9 mouse cellular contexts compared by ENCODE assay signal in genomic region chr4:107435238-107435946, GRCm38 (mm10). TPM values are rescaled to one million over a fixed set of nuclear protein-coding genes. Genes with fewer than 3 reads are reported as not detected.
DNase-seq lines count a peak whose midpoint lies in the region; ATAC-seq and TF ChIP-seq lines count a peak whose summit lies in the region.
"Had no signal": no experiment of that assay in that cellular context is flagged by ENCODE, and none has a peak within 500 bp of the region (broad histone marks: within the 10 kb centered on the region; RNA-seq: fewer than 3 reads in every experiment).

No protein-coding gene starts in this region.

- peak overlapping the region; percentile 65 for H3K4me3 ChIP-seq in heart, embryonic 11.5 days (ENCODE audit: low read depth, low read length)
- H3K4me3 ChIP-seq in embryonic facial prominence, embryonic 10.5 days: peak overlapping the region; percentile 75
- no peak overlapping the region for H3K4me3 ChIP-seq in myocyte

- no peaks in the 10 kb centered on the region for H3K36me3 ChIP-seq in heart, embryonic 11.5 days (ENCODE audit: control insufficient read depth, insufficient read depth, low read length)
- no peaks in the 10 kb centered on the region for H3K36me3 ChIP-seq in embryonic facial prominence, embryonic 10.5 days (replicated peaks)
- H3K36me3 ChIP-seq in myocyte (ENCODE audit: control insufficient read depth, insufficient read depth): no peaks in the 10 kb centered on the region
- H3K36me3 ChIP-seq: G1E had no signal

- under 1% methylated on average over 47 of the region's 47 CpGs for WGBS in heart, embryonic 11.5 days (ENCODE audit: insufficient replicate concordance)
- 2% methylated on average over 47 of the region's 47 CpGs for WGBS in embryonic facial prominence, embryonic 10.5 days

- H3K9me3 ChIP-seq in heart, embryonic 11.5 days (replicated peaks; ENCODE audit: control insufficient read depth, low read length): no peaks in the 10 kb centered on the region
- H3K9me3 ChIP-seq in embryonic facial prominence, embryonic 10.5 days: no peaks in the 10 kb centered on the region

- no peak overlapping the region for H3K27ac ChIP-seq in heart, embryonic 11.5 days (ENCODE audit: low read depth, low read length)
- H3K27ac ChIP-seq in embryonic facial prominence, embryonic 10.5 days (replicated peaks): peak overlapping the region; percentile 75

- H3K79me2 ChIP-seq in myocyte (ENCODE audit: control insufficient read depth, insufficient read depth): no peaks in the 10 kb centered on the region

- H3K9ac ChIP-seq in heart, embryonic 11.5 days (ENCODE audit: low read depth, low read length): 0 out of 2 replicates have a peak overlapping the region, but pooled peaks have one; percentile 50

- peak overlapping the region; percentile 12 for H3ac ChIP-seq in myocyte (ENCODE audit: control insufficient read depth, insufficient read length)

- peaks cover 68% of the 10 kb centered on the region for H3K27me3 ChIP-seq in heart, embryonic 11.5 days (ENCODE audit: control insufficient read depth, insufficient read depth, low read length)
- H3K27me3 ChIP-seq in embryonic facial prominence, embryonic 10.5 days (replicated peaks; ENCODE audit: low read depth, poor library complexity, severe bottlenecking): peaks cover 85% of the 10 kb centered on the region
- peaks cover 31% of the 10 kb centered on the region for H3K27me3 ChIP-seq in myocyte (ENCODE audit: control insufficient read depth, insufficient read depth, insufficient read length)

- peaks cover 11% of the 10 kb centered on the region; the same call in 1 of the 2 replicates for H3K4me1 ChIP-seq in heart, embryonic 11.5 days (ENCODE audit: control insufficient read depth, insufficient read depth, low read length)
- H3K4me1 ChIP-seq in embryonic facial prominence, embryonic 10.5 days: peaks cover 41% of the 10 kb centered on the region

- DNase-seq in heart, postnatal 36 days: no peak
- peak; percentile 53 for DNase-seq in embryonic facial prominence, embryonic 10.5 days (ENCODE audit: low spot score)
- peak; percentile 31 for DNase-seq in kidney, adult 9 months
- no peak for DNase-seq in natural killer cell, adult 2 months (ENCODE audit: low spot score in 2 of 2)
- no peak for DNase-seq in layer of hippocampus, adult 11-12 months (ENCODE audit: low spot score)
- no peak for DNase-seq in cerebellum, adult 9-11 months

- peak overlapping the region; percentile 99 for H3K4me2 ChIP-seq in heart, embryonic 11.5 days
- peak overlapping the region; percentile 91 for H3K4me2 ChIP-seq in myocyte (ENCODE audit: low read depth)

- intact Hi-C loops in heart, postnatal 36 days (cut with DNase I): no loop called here

- TF ChIP-seq POLR2A in myocyte (IDR thresholded peaks at IDR 0.05; ENCODE audit: insufficient read length, low read depth): no peak

- no peak for ATAC-seq in heart, embryonic 11.5 days (replicated peaks; ENCODE audit: insufficient number of reproducible peaks, low FRiP score, low TSS enrichment)

TF ChIP-seq in myocyte, 11 proteins besides CTCF, POLR2A, EP300 and RAD21:
- TF ChIP-seq E2F4 (IDR thresholded peaks at IDR 0.05; ENCODE audit: insufficient read depth): no peak
- no peak for TF ChIP-seq REST (IDR thresholded peaks at IDR 0.05; ENCODE audit: insufficient read depth, insufficient read length)
- no peak for TF ChIP-seq MYOD1 (IDR thresholded peaks at IDR 0.05; ENCODE audit: control insufficient read depth in 1 of 3, insufficient read length in 2 of 3, low read depth in 2 of 3)
- no peak for TF ChIP-seq MAX (IDR thresholded peaks at IDR 0.05; ENCODE audit: low read depth)
- TF ChIP-seq USF1 (IDR thresholded peaks at IDR 0.05; ENCODE audit: low read depth): no peak
- TF ChIP-seq TCF12 (IDR thresholded peaks at IDR 0.05; ENCODE audit: insufficient read depth, poor library complexity, severe bottlenecking): no peak
- no peak for TF ChIP-seq CEBPB (IDR thresholded peaks at IDR 0.05; ENCODE audit: insufficient read depth, poor library complexity, severe bottlenecking)
- no peak for TF ChIP-seq MYOG (IDR thresholded peaks at IDR 0.05; ENCODE audit: control insufficient read depth in 1 of 3, insufficient read depth in 1 of 3, insufficient read length in 2 of 3, low read depth in 2 of 3)
- TF ChIP-seq TCF3 (IDR thresholded peaks at IDR 0.05; ENCODE audit: insufficient read length, low read depth): no peak
- no peak for TF ChIP-seq POLR2AphosphoS2 (IDR thresholded peaks at IDR 0.05; ENCODE audit: insufficient read length, low read depth)
- no peak for TF ChIP-seq SRF (IDR thresholded peaks at IDR 0.05; ENCODE audit: control insufficient read depth, insufficient read length, low read depth)

RNA-seq across cellular contexts. Expression of gene Glis1, which starts 1.0 kb away (rescaled TPM):
- polyA plus RNA-seq in heart, embryonic 11.5 days (2014; fragmentation: Nextera tagmentation; extraction: Ambion mirVana): 0.80 and 0.94 TPM in 2 replicates
- under 1 TPM in 1 of 2 experiments, not detected in 1; 0.28 TPM for total RNA-seq in heart, postnatal 36 days (2021)
- polyA plus RNA-seq in embryonic facial prominence, embryonic 10.5 days (2016; fragmentation: Nextera tagmentation; extraction: Ambion mirVana): 3.7 and 7.3 TPM in 2 replicates
- polyA plus RNA-seq in myocyte (2012; fragmentation: generic; extraction: Trizol): 0.35 TPM

Comparison
In these comparisons a context has a peak if more than half of its experiments do, and no peak if none do; other contexts are left out.
1. DNase-seq: peak in embryonic facial prominence, embryonic 10.5 days (single experiment) and kidney, adult 9 months (single experiment); none in heart, postnatal 36 days (0 of 2), natural killer cell, adult 2 months (0 of 2), layer of hippocampus, adult 11-12 months (single experiment) and cerebellum, adult 9-11 months (single experiment).